Mouse (Mus musculus) testis, postnatal 14 days (tissue): ENCODE data around the gene Htr5b.

ENCODE experiments used
- DNase-seq: peaks from one replicate; pipeline ENCODE4 v3.0.0; 2021; ENCODE audit warnings: low spot score

The Htr5b gene

DNA sequence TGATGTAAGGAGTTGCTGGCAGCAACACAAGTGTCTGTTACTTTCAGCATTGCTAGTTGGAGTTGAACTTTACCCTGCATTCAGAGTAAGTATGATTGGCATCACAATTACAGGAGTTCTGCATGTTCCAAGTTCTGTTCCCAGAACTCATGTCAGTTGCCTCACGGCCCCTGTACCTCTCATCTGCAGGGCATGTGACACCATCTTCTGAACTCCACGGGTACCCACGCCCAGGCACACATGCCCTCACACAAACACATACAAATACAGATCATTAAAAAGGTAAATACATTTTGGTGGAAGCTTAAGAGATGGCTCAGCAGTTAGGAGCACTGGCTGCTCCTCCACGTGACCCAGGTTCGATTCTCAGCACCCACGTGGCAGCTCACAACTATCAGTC lies 41.5 kb downstream of the Htr5b start:
- no peak for DNase-seq

- no peak for DNase-seq
Measured at GRCm38 (mm10) chr1:121483091-121483490, 45.2 kb downstream of the Htr5b start.

- no peak for DNase-seq
Measured at GRCm38 (mm10) chr1:121479403-121479802, 48.9 kb downstream of the Htr5b start.

GRCm38 (mm10) chr1:121478284-121478980 lies 49.8 kb downstream of the Htr5b start:
- no peak for DNase-seq

DNA sequence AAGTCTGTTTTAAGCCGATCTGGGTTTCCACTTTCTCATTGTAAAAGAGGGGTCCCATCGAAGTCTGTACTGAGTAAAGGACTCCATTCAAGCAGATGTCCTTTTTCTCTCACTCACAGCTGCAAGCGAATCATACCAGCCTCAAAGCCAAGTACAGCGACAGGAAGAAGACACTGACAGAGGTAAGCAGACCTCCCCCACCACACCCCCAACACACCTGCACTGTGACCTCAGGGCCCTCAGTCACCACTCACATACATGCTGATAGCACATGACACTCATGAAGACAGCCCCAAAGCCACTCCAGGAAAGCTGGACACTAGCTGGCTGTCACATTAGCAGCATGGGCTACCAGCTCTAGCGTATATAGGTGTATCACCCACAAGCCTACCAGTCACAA lies 50.5 kb downstream of the Htr5b start:
- DNase-seq: no peak

GRCm38 (mm10) chr1:121471503-121471902 lies 56.8 kb downstream of the Htr5b start:
- no peak for DNase-seq

GRCm38 (mm10) chr1:121468271-121468670 lies 60.0 kb downstream of the Htr5b start:
- DNase-seq: no peak

- no peak for DNase-seq
Measured at GRCm38 (mm10) chr1:121466276-121466675, 62.0 kb downstream of the Htr5b start.

DNA sequence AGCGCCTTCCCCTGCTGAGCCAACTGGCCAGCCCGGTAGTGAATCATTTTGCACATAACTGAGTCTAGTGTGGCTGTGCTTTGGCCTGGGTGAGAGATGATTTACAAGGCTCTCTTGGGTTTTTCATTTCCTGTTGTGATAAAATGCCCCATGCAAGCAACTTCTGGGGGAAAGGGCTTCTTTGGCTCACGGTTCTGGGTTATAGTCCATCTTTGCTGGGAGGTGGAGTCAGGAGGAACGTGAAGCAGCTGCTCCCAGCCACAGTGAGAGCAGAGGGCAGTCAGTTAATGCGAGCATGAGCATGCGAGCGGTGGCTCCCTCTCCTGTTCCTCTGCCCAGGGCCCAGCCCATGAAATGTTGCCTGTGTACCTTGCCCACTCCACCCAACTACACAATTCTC lies 64.5 kb downstream of the Htr5b start:
- no peak for DNase-seq

GRCm38 (mm10) chr1:121462643-121463042 lies 65.6 kb downstream of the Htr5b start:
- no peak for DNase-seq

DNA sequence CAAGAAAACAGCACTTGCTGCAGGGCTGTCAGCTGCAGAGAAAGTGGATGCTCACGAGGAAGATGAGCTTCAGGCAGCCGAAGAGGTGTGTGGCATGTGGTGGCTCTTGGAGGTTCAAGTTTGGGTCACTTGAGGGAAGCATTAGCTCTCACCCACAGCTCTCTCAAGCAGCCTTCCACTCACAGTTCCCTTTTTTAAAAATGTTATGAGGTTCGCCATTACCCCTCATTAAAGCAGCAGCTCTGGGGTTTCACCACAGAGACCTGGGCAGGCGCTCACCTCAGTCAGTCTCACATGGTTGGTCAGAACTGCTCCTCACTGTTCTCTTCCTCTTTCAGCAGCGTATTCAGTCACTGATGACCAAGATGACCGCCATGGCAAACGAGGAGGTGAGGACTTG lies 66.4 kb downstream of the Htr5b start:
- no peak for DNase-seq

- no peak for DNase-seq
Measured at GRCm38 (mm10) chr1:121460077-121460476, 68.2 kb downstream of the Htr5b start.
